9 mouse cellular contexts compared by ENCODE assay signal in genomic region chr11:53796409-53797151, GRCm38 (mm10). TPM values are rescaled to one million over a fixed set of nuclear protein-coding genes. Genes with fewer than 3 reads are reported as not detected.
DNase-seq lines count a peak whose midpoint lies in the region; ATAC-seq lines count a peak whose summit lies in the region.
"Had no signal": no experiment of that assay in that cellular context is flagged by ENCODE, and none has a peak within 500 bp of the region (broad histone marks: within the 10 kb centered on the region; RNA-seq: fewer than 3 reads in every experiment).

No protein-coding gene starts in this region.

- H3K27ac ChIP-seq in neural tube, embryonic 13.5 days (replicated peaks) = peak overlapping the region; percentile 7
- peak overlapping the region; percentile 70 for H3K27ac ChIP-seq in heart, embryonic 16.5 days (ENCODE audit: low read length)
- peak overlapping the region; percentile 67 for H3K27ac ChIP-seq in liver, embryonic 11.5 days (ENCODE audit: low read depth, low read length)
- no peak overlapping the region for H3K27ac ChIP-seq in forebrain, embryonic 11.5 days (ENCODE audit: low read depth, low read length)

- H3K36me3 ChIP-seq in neural tube, embryonic 13.5 days = no peaks in the 10 kb centered on the region
- no peaks in the 10 kb centered on the region for H3K36me3 ChIP-seq in heart, embryonic 16.5 days (ENCODE audit: control insufficient read depth, insufficient read depth)
- H3K36me3 ChIP-seq in liver, embryonic 11.5 days (ENCODE audit: control insufficient read depth, insufficient read depth, low read length) = no peaks in the 10 kb centered on the region
- H3K36me3 ChIP-seq in forebrain, embryonic 11.5 days (ENCODE audit: control insufficient read depth, insufficient read depth, low read length) = no peaks in the 10 kb centered on the region

- no peaks in the 10 kb centered on the region for H3K27me3 ChIP-seq in neural tube, embryonic 13.5 days
- H3K27me3 ChIP-seq in heart, embryonic 16.5 days (ENCODE audit: control insufficient read depth, insufficient read depth, low read length) = no peaks in the 10 kb centered on the region
- H3K27me3 ChIP-seq in liver, embryonic 11.5 days (replicated peaks; ENCODE audit: control insufficient read depth, insufficient read depth, low read length) = no peaks in the 10 kb centered on the region
- H3K27me3 ChIP-seq in forebrain, embryonic 11.5 days (ENCODE audit: control insufficient read depth, insufficient read depth, low read length) = no peaks in the 10 kb centered on the region

- peaks cover 24% of the 10 kb centered on the region for H3K4me1 ChIP-seq in neural tube, embryonic 13.5 days (replicated peaks)
- peaks cover 27% of the 10 kb centered on the region for H3K4me1 ChIP-seq in heart, embryonic 16.5 days (ENCODE audit: control insufficient read depth, insufficient read depth, low read length)
- H3K4me1 ChIP-seq in liver, embryonic 11.5 days (replicated peaks; ENCODE audit: control insufficient read depth, insufficient read depth, low read length) = peaks cover 23% of the 10 kb centered on the region
- H3K4me1 ChIP-seq in forebrain, embryonic 11.5 days (replicated peaks; ENCODE audit: control insufficient read depth, insufficient read depth, low read length) = no peaks in the 10 kb centered on the region

- DNase-seq in neural tube, embryonic 10.5 days (ENCODE audit: extremely low spot score, low spot score) = no peak
- peak; percentile 72 for DNase-seq in adrenal gland, postnatal 25 days
- no peak for DNase-seq in liver, embryonic 11.5 days (ENCODE audit: low spot score)
- no peak for DNase-seq in c-Kit-positive CD71-positive TER-119-positive erythroid progenitor cells, embryonic 14.5 days (ENCODE audit: low spot score)
- no peak for DNase-seq in forebrain, embryonic 11.5 days (ENCODE audit: low spot score)
- DNase-seq in spleen, postnatal 14 days (ENCODE audit: low spot score in 2 of 2) = no peak

- no peak overlapping the region for H3K4me2 ChIP-seq in neural tube, embryonic 13.5 days
- H3K4me2 ChIP-seq in heart, embryonic 16.5 days (ENCODE audit: low read depth, low read length) = peak overlapping the region; percentile 23; the same call in 1 of the 2 replicates
- no peak overlapping the region for H3K4me2 ChIP-seq in liver, embryonic 11.5 days
- no peak overlapping the region for H3K4me2 ChIP-seq in forebrain, embryonic 11.5 days (ENCODE audit: low read depth, low read length, severe bottlenecking)

- ATAC-seq in neural tube, embryonic 13.5 days (ENCODE audit: low read depth) = no peak
- ATAC-seq in heart, embryonic 16.5 days (replicated peaks; ENCODE audit: extremely low read depth, insufficient read depth, low FRiP score) = no peak
- ATAC-seq in liver, embryonic 11.5 days (replicated peaks; ENCODE audit: low FRiP score) = no peak
- ATAC-seq in forebrain, embryonic 11.5 days (replicated peaks; ENCODE audit: low FRiP score) = no peak

- H3K9me3 ChIP-seq in neural tube, embryonic 13.5 days = no peaks in the 10 kb centered on the region
- H3K9me3 ChIP-seq in heart, embryonic 16.5 days (replicated peaks; ENCODE audit: control insufficient read depth, low read length) = no peaks in the 10 kb centered on the region
- H3K9me3 ChIP-seq in liver, embryonic 11.5 days (ENCODE audit: control insufficient read depth, low read length) = no peaks in the 10 kb centered on the region
- H3K9me3 ChIP-seq in forebrain, embryonic 11.5 days (ENCODE audit: control insufficient read depth, low read length) = no peaks in the 10 kb centered on the region

- H3K9ac ChIP-seq in neural tube, embryonic 13.5 days = no peak overlapping the region
- peak overlapping the region; percentile 31 for H3K9ac ChIP-seq in heart, embryonic 16.5 days (ENCODE audit: low read length)
- no peak overlapping the region for H3K9ac ChIP-seq in liver, embryonic 11.5 days (ENCODE audit: low read depth, low read length)
- no peak overlapping the region for H3K9ac ChIP-seq in forebrain, embryonic 11.5 days (ENCODE audit: low read length)

- no peak overlapping the region for H3K4me3 ChIP-seq in neural tube, embryonic 13.5 days
- no peak overlapping the region for H3K4me3 ChIP-seq in heart, embryonic 16.5 days (ENCODE audit: low read length)
- no peak overlapping the region for H3K4me3 ChIP-seq in liver, embryonic 11.5 days (ENCODE audit: low read depth, low read length)
- H3K4me3 ChIP-seq in forebrain, embryonic 11.5 days (ENCODE audit: low read depth, low read length) = no peak overlapping the region

- WGBS in neural tube, embryonic 13.5 days = 61% methylated on average over 12 of the region's 12 CpGs
- WGBS in heart, embryonic 16.5 days = 40% methylated on average over 12 of the region's 12 CpGs
- 54% methylated on average over 12 of the region's 12 CpGs for WGBS in liver, embryonic 11.5 days
- WGBS in forebrain, embryonic 11.5 days = 75% methylated on average over 12 of the region's 12 CpGs

RNA-seq across cellular contexts. Expression of gene Gm17334, which starts 23.6 kb away (rescaled TPM):
- polyA plus RNA-seq in neural tube, embryonic 13.5 days (2015; fragmentation: Nextera tagmentation; extraction: Ambion mirVana) = not detected in 2 replicates
- 1.9 TPM in 1 of 2 replicates, not detected in the other for total RNA-seq in adrenal gland, postnatal 25 days (2021)
- 0.16 and 0.53 TPM in 2 replicates for polyA plus RNA-seq in heart, embryonic 16.5 days (2015; fragmentation: Nextera tagmentation; extraction: Ambion mirVana)
- polyA plus RNA-seq in liver, embryonic 11.5 days (2014; fragmentation: Nextera tagmentation; extraction: Ambion mirVana) = not detected in 2 replicates
- not detected in 2 replicates for polyA plus RNA-seq in forebrain, embryonic 11.5 days (2014; fragmentation: Nextera tagmentation; extraction: Ambion mirVana)
- polyA plus RNA-seq: limb, embryonic 11.5 days had no signal

RNA-seq across cellular contexts. Expression of gene Irf1, which starts 26.8 kb away (rescaled TPM):
- 3.5 and 3.7 TPM in 2 replicates for polyA plus RNA-seq in neural tube, embryonic 13.5 days (2015; fragmentation: Nextera tagmentation; extraction: Ambion mirVana)
- 30.4 and 33.8 TPM in 2 replicates for total RNA-seq in adrenal gland, postnatal 25 days (2021)
- 17.2 and 25.7 TPM in 2 replicates for polyA plus RNA-seq in heart, embryonic 16.5 days (2015; fragmentation: Nextera tagmentation; extraction: Ambion mirVana)
- 8.4 and 8.7 TPM in 2 replicates for polyA plus RNA-seq in liver, embryonic 11.5 days (2014; fragmentation: Nextera tagmentation; extraction: Ambion mirVana)
- 4.0 and 4.3 TPM in 2 replicates for polyA plus RNA-seq in forebrain, embryonic 11.5 days (2014; fragmentation: Nextera tagmentation; extraction: Ambion mirVana)
